Mouse (Mus musculus) hindbrain, embryonic 11.5 days (tissue): ENCODE data around the gene Ptgir. TPM values are rescaled to one million over a fixed set of nuclear protein-coding genes. Genes with fewer than 3 reads are reported as not detected.

Source experiments
- ATAC-seq: fragments of 200-750 bp; cut with Nextera tagmentation; 2 replicates; pipeline ENCODE4 v1.8.0; 2017; ENCODE audit warnings: mild to moderate bottlenecking, moderate TSS enrichment, moderate library complexity; ENCODE audit not compliant: low FRiP score
- DNase-seq: peaks from one replicate; pipeline ENCODE4 v3.0.0-alpha.2; 2015; ENCODE audit warnings: low spot score
- H3K27ac ChIP-seq: fragments of 300-500 bp; sonication (generic); 2 replicates; pipeline ENCODE4 v1.5.1; 2014; ENCODE audit warnings: mild to moderate bottlenecking, low read depth, low read length
- H3K27me3 ChIP-seq: fragments of 300-500 bp; sonication (generic); 2 replicates; pipeline ENCODE4 v1.6.1; 2014; ENCODE audit warnings: mild to moderate bottlenecking, low read length, moderate library complexity, mixed read lengths; ENCODE audit not compliant: control insufficient read depth, insufficient read depth
- H3K36me3 ChIP-seq: fragments of 300-500 bp; sonication (generic); 2 replicates; pipeline ENCODE4 v1.6.1; 2014; ENCODE audit warnings: mild to moderate bottlenecking, low read length, moderate library complexity, mixed read lengths; ENCODE audit not compliant: control insufficient read depth, insufficient read depth
- H3K4me1 ChIP-seq: fragments of 300-500 bp; sonication (generic); replicated peaks from 2 replicates; pipeline ENCODE4 v1.6.1; 2014; ENCODE audit warnings: low read length, mixed read lengths; ENCODE audit not compliant: control insufficient read depth, insufficient read depth
- H3K4me2 ChIP-seq: fragments of 300-500 bp; sonication (generic); replicated peaks from 2 replicates; pipeline ENCODE4 v1.6.1; 2014; ENCODE audit warnings: mild to moderate bottlenecking, low read depth, low read length
- H3K4me3 ChIP-seq: fragments of 300-500 bp; sonication (generic); 2 replicates; pipeline ENCODE4 v1.5.1; 2014; ENCODE audit warnings: low read depth, low read length
- H3K9ac ChIP-seq: fragments of 300-500 bp; sonication (generic); 2 replicates; pipeline ENCODE4 v1.6.1; 2014; ENCODE audit warnings: low read depth, low read length
- H3K9me3 ChIP-seq: fragments of 300-500 bp; sonication (generic); 2 replicates; pipeline ENCODE4 v1.6.1; 2016; ENCODE audit warnings: low read length; ENCODE audit not compliant: control insufficient read depth
- WGBS: fragments of 180-500 bp; shearing (Covaris S2); extraction: QIAGEN DNeasy Blood & Tissue Kit; methylation state at CpG from one replicate; pipeline ENCODE4 v1.1.7; 2014; 5-methylcytosine and 5-hydroxymethylcytosine counted together
- polyA plus RNA-seq: library from polyadenylated mRNA; unstranded; fragments of >200 nt; fragmentation: Nextera tagmentation; extraction: Ambion mirVana; gene quantifications from 2 replicates; pipeline ENCODE4 v1.2.1, GENCODE M21; 2014

The Ptgir gene
- polyA plus RNA-seq, 1 experiment from 2014 or later, result 0.56 TPM

DNA sequence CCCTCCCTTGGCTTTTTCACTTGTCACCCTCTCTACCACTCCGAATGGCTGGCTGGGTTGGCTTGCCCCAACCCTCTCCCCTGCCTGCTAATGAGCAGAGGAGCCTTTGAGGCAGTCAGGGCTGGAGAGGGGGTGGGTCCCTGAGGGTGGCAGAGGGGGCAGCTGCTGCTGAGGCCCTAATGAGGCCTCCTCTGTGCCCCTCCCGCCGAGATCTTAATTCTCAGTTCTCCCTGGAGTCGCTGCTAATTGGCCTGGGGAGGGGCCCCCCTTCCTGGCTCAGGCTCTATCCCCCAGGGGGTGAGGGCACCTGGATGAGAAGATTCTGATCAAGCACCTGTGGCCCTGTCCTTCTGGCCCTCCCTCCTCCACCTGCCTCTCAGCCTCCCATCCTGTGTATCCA is 12.0 kb upstream of the Ptgir start:
- peak overlapping the region; percentile 62; the same call in 1 of the 2 replicates for H3K27ac ChIP-seq

DNA sequence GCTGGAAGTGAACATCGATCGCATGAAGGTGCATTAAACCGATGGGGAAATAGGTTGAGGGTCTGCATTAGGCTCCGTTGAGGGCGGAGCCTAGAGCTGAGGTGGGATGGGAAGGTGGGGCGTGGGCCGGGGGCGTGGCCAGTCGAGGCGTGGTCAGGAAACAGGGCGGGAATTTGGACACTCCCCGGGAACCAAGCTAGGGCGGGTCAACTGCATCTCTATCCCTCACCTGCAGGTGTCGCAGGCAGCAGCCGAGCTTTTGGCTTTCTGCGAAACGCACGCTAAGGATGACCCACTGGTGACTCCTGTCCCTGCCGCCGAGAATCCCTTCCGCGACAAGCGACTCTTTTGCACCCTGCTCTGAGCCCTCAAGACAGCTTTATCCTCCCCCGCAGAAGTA is 11.3 kb upstream of the Ptgir start:
- Histone ChIP-seq H3K27me3 (peaks cover 19% of the 10 kb centered on the region), H3K9me3 (no peaks in the 10 kb centered on the region), H3K4me3 (peak overlapping the region; percentile 12), H3K4me1 (peaks cover 18% of the 10 kb centered on the region), H3K4me2 (peak overlapping the region; percentile 35), H3K27ac (peak overlapping the region; percentile 62; the same call in 1 of the 2 replicates), H3K9ac (no peak overlapping the region), H3K36me3 (no peaks in the 10 kb centered on the region)
- WGBS, result under 1% methylated on average over 24 of the region's 24 CpGs
- ATAC-seq (peak; percentile 39), DNase-seq (peak; percentile 87)

More for the DNA sequence above, 12.0 kb upstream of the Ptgir start:
- H3K9me3 ChIP-seq, result no peaks in the 10 kb centered on the region
- H3K36me3 ChIP-seq, result no peaks in the 10 kb centered on the region
- 0% methylated on average over 4 of the region's 4 CpGs for WGBS
- ATAC-seq (peak; percentile 54), DNase-seq (peak; percentile 55)
- peaks cover 19% of the 10 kb centered on the region for H3K27me3 ChIP-seq
- no peak overlapping the region for H3K4me3 ChIP-seq
- peaks cover 18% of the 10 kb centered on the region for H3K4me1 ChIP-seq
- H3K9ac ChIP-seq, result no peak overlapping the region
- peak overlapping the region; percentile 13; the same call in 1 of the 2 replicates for H3K4me2 ChIP-seq

DNA sequence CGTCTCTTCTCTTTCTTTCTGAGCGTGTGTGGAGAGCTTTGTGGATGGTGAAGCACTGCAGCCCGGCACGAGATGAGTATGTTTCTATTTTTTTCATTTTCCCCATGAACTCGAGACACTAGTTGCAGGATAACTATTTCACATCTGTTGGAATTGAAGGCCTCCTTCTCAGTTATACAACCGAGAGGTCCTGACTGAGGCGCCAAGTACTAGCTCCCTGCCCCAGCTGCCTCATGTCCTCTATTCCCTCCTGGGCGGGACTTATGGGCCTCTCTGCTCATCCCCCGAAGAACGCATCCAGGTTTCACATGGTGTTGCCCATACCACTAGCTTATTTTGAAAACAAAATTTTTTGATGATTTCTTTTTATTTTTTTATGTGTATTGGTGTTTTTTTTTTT is 10.8 kb upstream of the Ptgir start:
- peaks cover 16% of the 10 kb centered on the region for H3K27me3 ChIP-seq
- no peaks in the 10 kb centered on the region for H3K9me3 ChIP-seq
- H3K4me2 ChIP-seq, result peak overlapping the region; percentile 35; the same call in 1 of the 2 replicates
- no peaks in the 10 kb centered on the region for H3K36me3 ChIP-seq
- H3K9ac ChIP-seq, result no peak overlapping the region
- H3K27ac ChIP-seq, result no peak overlapping the region
- 27% methylated on average over 10 of the region's 10 CpGs for WGBS
- H3K4me3 ChIP-seq, result peak overlapping the region; percentile 12
- ATAC-seq (no peak), DNase-seq (no peak)
- peaks cover 19% of the 10 kb centered on the region for H3K4me1 ChIP-seq

DNA sequence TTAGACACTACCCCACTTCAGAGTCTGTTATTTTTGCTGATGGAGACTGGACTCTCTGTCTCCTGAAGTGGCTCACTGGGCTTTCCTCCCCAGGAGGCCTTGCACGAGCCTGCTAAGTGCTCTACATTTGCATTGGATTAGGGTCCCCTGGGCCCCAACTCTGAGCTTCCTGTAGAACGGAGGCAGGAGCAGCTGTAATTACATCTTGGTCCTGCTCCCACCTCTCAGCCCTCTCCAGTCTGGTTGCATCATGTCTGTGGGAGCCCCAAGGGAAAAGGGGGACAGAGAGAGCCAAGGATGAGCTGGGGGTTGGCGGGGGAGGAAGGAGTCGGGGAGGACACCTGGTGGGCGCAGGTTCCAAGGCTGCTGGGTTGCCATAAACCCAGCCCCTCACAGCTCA is 5.8 kb upstream of the Ptgir start:
- H3K36me3 ChIP-seq, result no peaks in the 10 kb centered on the region
- H3K4me1 ChIP-seq, result peaks cover 4% of the 10 kb centered on the region
- no peak overlapping the region for H3K4me3 ChIP-seq
- H3K9ac ChIP-seq, result no peak overlapping the region
- WGBS, result 19% methylated on average over 4 of the region's 5 CpGs
- H3K27me3 ChIP-seq, result no peaks in the 10 kb centered on the region
- DNase-seq (no peak), ATAC-seq (no peak)
- H3K27ac ChIP-seq, result no peak overlapping the region; the same call in 1 of the 2 replicates
- no peaks in the 10 kb centered on the region for H3K9me3 ChIP-seq
- no peak overlapping the region for H3K4me2 ChIP-seq

DNA sequence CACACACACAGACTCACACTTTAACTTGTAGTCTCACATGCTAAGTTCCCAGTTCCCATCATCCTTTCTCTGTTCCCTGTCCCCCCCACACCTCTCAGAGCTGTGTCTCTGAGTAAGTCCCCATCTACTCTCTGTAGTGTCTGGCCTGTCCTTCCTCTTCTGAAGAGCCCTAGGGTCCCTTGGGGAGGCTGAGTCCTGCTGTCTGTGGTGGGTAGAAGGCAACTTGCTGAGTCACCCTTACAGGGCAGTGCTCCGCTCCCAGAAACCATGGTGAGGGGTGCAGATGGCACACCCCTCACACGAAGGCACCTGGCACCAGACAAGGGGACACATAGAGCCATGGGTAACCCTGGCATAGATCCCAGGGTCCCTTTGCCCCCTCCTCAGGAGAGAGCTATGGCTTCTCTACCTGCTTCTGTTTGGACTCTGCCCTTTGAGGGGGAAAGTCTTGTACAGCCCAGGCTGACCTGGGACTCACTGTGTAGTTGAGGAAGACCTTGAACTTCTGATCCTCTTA is 2.8 kb upstream of the Ptgir start:
- DNase-seq, result no peak
- WGBS, result 83% methylated on average over 2 of the region's 2 CpGs
- ATAC-seq, result no peak

DNA sequence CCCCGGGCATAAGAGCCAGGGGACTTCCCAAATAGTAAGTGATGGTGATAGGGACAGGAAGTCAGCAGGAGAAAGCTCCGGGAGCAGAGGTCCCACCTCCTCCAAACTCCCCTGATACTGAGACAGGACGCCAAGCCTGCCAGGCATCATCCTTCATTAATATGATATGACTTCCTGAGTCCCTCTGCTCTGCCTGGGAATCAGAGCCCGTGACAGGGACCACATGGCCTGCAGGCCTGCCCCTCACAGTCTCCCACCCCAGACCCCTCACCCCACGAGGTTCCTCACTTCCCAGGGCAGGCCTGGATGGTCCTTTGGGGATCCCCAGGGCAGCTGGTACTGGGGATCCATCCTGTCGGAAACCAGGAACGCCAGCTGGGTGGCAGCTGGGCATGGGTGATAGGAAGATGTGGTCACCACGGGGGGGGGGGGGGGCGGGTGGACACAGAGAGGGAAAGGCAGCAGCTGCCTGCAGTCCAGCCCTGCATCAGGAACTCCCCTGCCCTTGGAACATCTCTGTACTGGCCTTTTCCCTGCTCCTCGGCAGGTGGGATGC is 2.1 kb upstream of the Ptgir start:
- no peak overlapping the region for H3K4me3 ChIP-seq
- ATAC-seq (no peak; the same call in 1 of the 2 replicates), DNase-seq (no peak)
- WGBS, result 67% methylated on average over 7 of the region's 10 CpGs
- no peak overlapping the region for H3K4me2 ChIP-seq
- no peaks in the 10 kb centered on the region for H3K27me3 ChIP-seq
- no peaks in the 10 kb centered on the region for H3K9me3 ChIP-seq
- H3K27ac ChIP-seq, result no peak overlapping the region
- H3K9ac ChIP-seq, result no peak overlapping the region
- peaks cover 6% of the 10 kb centered on the region for H3K4me1 ChIP-seq
- H3K36me3 ChIP-seq, result no peaks in the 10 kb centered on the region

More for the DNA sequence above, 2.8 kb upstream of the Ptgir start:
- H3K4me3 ChIP-seq, result no peak overlapping the region
- H3K27me3 ChIP-seq, result no peaks in the 10 kb centered on the region
- peaks cover 4% of the 10 kb centered on the region for H3K4me1 ChIP-seq
- no peak overlapping the region for H3K9ac ChIP-seq
- H3K36me3 ChIP-seq, result no peaks in the 10 kb centered on the region
- H3K9me3 ChIP-seq, result no peaks in the 10 kb centered on the region
- no peak overlapping the region for H3K27ac ChIP-seq
- H3K4me2 ChIP-seq, result no peak overlapping the region

DNA sequence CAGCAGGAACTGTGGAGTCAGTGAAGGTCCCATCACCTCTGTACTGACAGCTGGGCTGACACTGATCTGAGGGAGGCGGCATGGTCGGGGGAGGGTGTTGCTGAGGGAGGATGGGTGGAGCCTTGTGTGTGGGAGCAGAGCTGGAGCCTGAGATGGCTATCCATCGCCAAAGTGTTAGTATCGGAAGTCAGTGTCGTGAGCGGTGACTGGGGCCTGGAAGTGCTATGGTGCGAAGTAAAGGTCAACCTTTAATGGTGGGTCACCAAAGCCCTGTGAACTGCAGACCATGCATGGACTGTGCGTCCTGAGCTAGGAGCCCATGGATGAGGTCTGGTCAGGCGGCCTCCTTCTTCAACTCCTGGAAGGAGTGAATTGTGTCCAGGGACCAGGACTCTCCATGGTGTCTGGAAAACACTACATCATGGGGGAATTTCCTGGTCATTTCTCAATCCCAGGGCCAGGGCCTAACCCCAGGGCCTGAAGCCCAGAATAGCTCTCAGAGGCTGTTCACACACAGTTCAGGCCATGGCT is 734 bp upstream of the Ptgir start:
- Histone ChIP-seq H3K9me3 (no peaks in the 10 kb centered on the region), H3K4me3 (no peak overlapping the region), H3K4me1 (peaks cover 5% of the 10 kb centered on the region), H3K36me3 (no peaks in the 10 kb centered on the region), H3K27ac (0 out of 2 replicates have a peak overlapping the region, but pooled peaks have one; percentile 6), H3K27me3 (no peaks in the 10 kb centered on the region), H3K4me2 (no peak overlapping the region), H3K9ac (no peak overlapping the region)
- DNase-seq, result no peak
- peak; percentile 25; the same call in 1 of the 2 replicates for ATAC-seq
- 54% methylated on average over 9 of the region's 9 CpGs for WGBS

DNA sequence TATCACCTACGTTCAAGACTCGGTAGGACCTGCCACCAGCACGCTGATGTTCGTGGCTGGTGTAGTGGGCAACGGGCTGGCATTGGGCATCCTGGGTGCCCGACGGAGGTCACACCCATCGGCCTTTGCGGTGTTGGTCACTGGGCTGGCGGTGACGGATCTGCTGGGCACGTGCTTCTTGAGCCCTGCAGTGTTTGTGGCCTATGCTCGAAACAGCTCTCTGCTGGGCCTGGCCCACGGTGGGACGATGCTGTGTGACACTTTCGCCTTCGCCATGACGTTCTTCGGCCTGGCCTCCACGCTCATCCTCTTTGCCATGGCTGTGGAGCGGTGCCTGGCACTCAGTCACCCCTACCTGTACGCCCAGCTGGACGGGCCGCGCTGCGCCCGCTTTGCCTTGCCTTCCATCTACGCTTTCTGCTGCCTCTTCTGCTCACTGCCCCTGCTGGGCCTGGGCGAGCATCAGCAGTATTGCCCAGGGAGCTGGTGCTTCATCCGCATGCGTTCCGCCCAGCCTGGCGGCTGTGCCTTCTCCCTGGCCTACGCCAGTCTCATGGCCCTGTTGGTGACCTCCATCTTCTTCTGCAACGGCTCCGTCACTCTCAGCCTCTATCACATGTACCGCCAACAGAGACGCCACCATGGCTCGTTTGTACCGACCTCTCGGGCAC is 734 bp downstream of the Ptgir start:
- Histone ChIP-seq H3K4me2 (no peak overlapping the region), H3K9me3 (no peaks in the 10 kb centered on the region), H3K36me3 (no peaks in the 10 kb centered on the region), H3K9ac (no peak overlapping the region), H3K27me3 (no peaks in the 10 kb centered on the region), H3K4me1 (peaks cover 2% of the 10 kb centered on the region; the same call in 1 of the 2 replicates), H3K4me3 (no peak overlapping the region), H3K27ac (no peak overlapping the region)
- WGBS, result 93% methylated on average over 41 of the region's 41 CpGs
- ATAC-seq (no peak), DNase-seq (no peak)
